ENCODE assay signal across 21 mouse cellular contexts in genomic region chr4:136240955-136241354, GRCm38 (mm10). TPM values are rescaled to one million over a fixed set of nuclear protein-coding genes. Genes with fewer than 3 reads are reported as not detected.
"Had no signal": no experiment of that assay in that cellular context is flagged by ENCODE, and none has a peak within 500 bp of the region (broad histone marks: within the 10 kb centered on the region; RNA-seq: fewer than 3 reads in every experiment).

No protein-coding gene starts in this region.

- H3K4me1 ChIP-seq: liver, embryonic 13.5 days; midbrain, embryonic 15.5 days had no signal

- H3K27ac ChIP-seq: kidney, embryonic 15.5 days; left cerebral cortex, adult 2 months; liver, embryonic 13.5 days; midbrain, embryonic 12.5 days; midbrain, embryonic 15.5 days; neural tube, embryonic 13.5 days; stomach, embryonic 15.5 days had no signal

- DNase-seq: kidney, adult 2 months; kidney, postnatal 10 days; kidney, postnatal 36 days; layer of hippocampus, postnatal 36 days; liver, embryonic 13.5 days; lung, adult 2 months; lung, postnatal 14 days; lung, postnatal 4 days; right cerebral cortex, postnatal 25 days; spleen, adult 18-20 months; thymus, postnatal 25 days had no signal

- H3K36me3 ChIP-seq: midbrain, embryonic 12.5 days; midbrain, embryonic 15.5 days; stomach, embryonic 15.5 days had no signal

- H3K4me3 ChIP-seq: kidney, embryonic 15.5 days; left cerebral cortex, adult 2 months; liver, embryonic 13.5 days; midbrain, embryonic 12.5 days; midbrain, embryonic 15.5 days; myocyte; neural tube, embryonic 13.5 days; stomach, embryonic 15.5 days had no signal

- H3K9me3 ChIP-seq: kidney, embryonic 15.5 days; liver, embryonic 13.5 days; midbrain, embryonic 15.5 days; neural tube, embryonic 13.5 days; stomach, embryonic 15.5 days had no signal

- H3K9ac ChIP-seq: kidney, embryonic 15.5 days; liver, embryonic 13.5 days; midbrain, embryonic 12.5 days; midbrain, embryonic 15.5 days; neural tube, embryonic 13.5 days; stomach, embryonic 15.5 days had no signal

- H3K4me2 ChIP-seq: kidney, embryonic 15.5 days; liver, embryonic 13.5 days; midbrain, embryonic 12.5 days; midbrain, embryonic 15.5 days; neural tube, embryonic 13.5 days; stomach, embryonic 15.5 days had no signal

- ATAC-seq: midbrain, embryonic 15.5 days had no signal

RNA-seq across cellular contexts. Expression of gene Tcea3, which starts 6.6 kb away (rescaled TPM):
- total RNA-seq: megakaryocyte-erythroid progenitor cell, adult 5-6 weeks had no signal

RNA-seq across cellular contexts. Expression of gene Asap3, which starts 34.8 kb away (rescaled TPM):
- total RNA-seq: megakaryocyte progenitor cell, adult 5-6 weeks; megakaryocyte-erythroid progenitor cell, adult 5-6 weeks; monocyte, adult 5-6 weeks had no signal
